Mouse (Mus musculus): ENCODE measurements at regions not wholly inside any gene's neighbourhood (a gene's known extent, or its start where the extent isn't known, plus 50 kb on each side); places are given as distances from the start of the nearest gene placed in this dataset.

DNA sequence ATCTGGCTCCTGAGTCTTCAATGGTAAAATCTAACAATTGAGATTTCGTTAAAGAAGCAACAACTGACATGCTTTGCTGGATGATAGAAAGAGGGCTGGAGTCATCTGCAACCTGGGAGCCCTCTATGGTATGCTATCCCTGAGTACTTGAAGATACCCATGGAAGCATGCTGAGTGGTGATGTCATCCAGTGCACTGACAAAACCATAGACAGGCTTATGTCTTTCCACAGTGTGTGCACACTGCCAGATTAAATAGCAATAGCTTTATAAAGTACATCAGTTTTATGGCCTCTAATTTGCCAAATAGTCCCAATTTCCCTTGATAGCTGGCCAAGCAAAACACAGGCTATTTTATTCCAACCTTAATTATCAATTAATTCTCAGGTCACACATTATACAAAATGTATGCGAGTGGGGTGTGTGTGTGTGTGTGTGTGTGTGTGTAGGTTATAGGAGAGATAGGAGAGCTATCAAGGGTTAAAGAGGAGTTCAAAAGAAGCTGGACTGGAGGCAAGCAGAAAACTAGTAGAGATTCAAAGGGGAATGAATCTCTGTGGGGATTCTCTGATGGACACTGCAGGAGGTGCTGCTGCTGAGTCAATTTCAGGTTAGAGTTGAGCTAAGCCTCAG, 80.1 kb upstream of the Iqsec3 start:
- no peak for TF ChIP-seq MAFK (IDR thresholded peaks at IDR 0.05; ENCODE audit: insufficient read depth, low read depth, low read length)
- TF ChIP-seq ZNF384 (IDR thresholded peaks at IDR 0.05; ENCODE audit: low read depth, low read length): no peak
